Mouse (Mus musculus) liver, embryonic 14.5 days (tissue): ENCODE results near the gene Hoxd9.

Experiments
- CTCF ChIP-seq: IDR thresholded peaks from 2 replicates; pipeline ENCODE4 v1.5.1; 2016; ENCODE audit warnings: antibody characterized with exemption, low read depth, control low read depth
- EP300 ChIP-seq: IDR thresholded peaks from 2 replicates; pipeline ENCODE4 v1.6.1; 2016; ENCODE audit warnings: antibody characterized with exemption, low read depth

- TF ChIP-seq CTCF (no peak), EP300 (no peak)
Observed at GRCm38 (mm10) chr2:74677106-74677505, 20.4 kb upstream of the Hoxd9 start.
